Mouse (Mus musculus): ENCODE data around the gene Gm10961. TPM values are rescaled to one million over a fixed set of nuclear protein-coding genes. Genes with fewer than 3 reads are reported as not detected.

The Gm10961 gene
- polyA plus RNA-seq, 1 experiment, result not detected

GRCm38 (mm10) chr3:107652968-107653367, 21.8 kb downstream of the Gm10961 start:
- TF ChIP-seq POLR2A (IDR thresholded peaks at IDR 0.05; ENCODE audit: borderline replicate concordance, low read depth, low read length) (no peak), CTCF (IDR thresholded peaks at IDR 0.05; ENCODE audit: low read depth, low read length) (no peak)
- Histone ChIP-seq H3K4me3 (ENCODE audit: insufficient read depth, low read length) (no peak overlapping the region), H3K4me1 (ENCODE audit: control insufficient read depth, insufficient read depth, low read length) (peaks cover 11% of the 10 kb centered on the region), H3K27ac (ENCODE audit: insufficient read depth, low read depth, low read length) (no peak overlapping the region)

DNA sequence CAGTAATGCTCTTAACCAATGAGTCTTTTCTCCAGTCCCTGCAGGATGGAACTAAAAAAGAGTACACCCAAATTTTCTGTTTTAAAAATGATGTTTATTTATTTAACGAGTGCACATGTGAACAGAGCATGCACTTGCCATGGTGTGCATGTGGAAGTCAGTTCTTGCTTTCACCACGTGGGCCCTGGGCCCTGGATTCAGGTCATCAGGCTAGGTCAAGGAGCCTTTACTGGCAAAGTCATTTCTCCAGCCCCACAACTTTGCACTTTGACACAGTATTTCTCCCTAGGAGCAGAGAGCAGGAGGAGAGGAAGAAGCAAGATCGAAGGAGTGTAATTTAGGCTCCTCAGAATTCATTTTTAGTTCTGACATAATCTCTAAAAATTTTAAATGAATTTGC, 23.7 kb downstream of the Gm10961 start:
- no peak overlapping the region for H3K27ac ChIP-seq (ENCODE audit: insufficient read depth, low read depth, low read length)
- peaks cover 11% of the 10 kb centered on the region for H3K4me1 ChIP-seq (ENCODE audit: control insufficient read depth, insufficient read depth, low read length)
- TF ChIP-seq CTCF (IDR thresholded peaks at IDR 0.05; ENCODE audit: low read depth, low read length), result no peak
- no peak for TF ChIP-seq POLR2A (IDR thresholded peaks at IDR 0.05; ENCODE audit: borderline replicate concordance, low read depth, low read length)
- no peak overlapping the region for H3K4me3 ChIP-seq (ENCODE audit: insufficient read depth, low read length)

DNA sequence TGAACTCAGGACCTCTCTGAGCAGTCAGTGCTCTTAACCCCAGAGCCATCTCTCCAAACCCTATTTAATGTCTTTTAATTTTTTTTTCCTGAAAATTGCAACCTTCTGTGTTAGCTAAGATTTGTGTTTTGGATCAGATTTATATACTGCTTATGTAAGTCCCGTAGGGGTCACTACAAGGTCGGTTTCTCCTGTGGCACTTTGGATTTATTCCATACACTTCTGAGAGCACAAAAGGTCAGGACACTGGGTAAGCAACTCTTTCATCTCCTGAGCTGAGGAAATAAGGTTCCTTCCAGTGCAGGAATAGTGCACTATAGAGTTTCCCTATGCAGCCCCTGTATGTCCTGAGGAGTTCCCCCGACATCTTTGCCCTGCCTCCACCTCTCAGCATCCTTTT, 24.4 kb downstream of the Gm10961 start:
- Histone ChIP-seq H3K4me1 (ENCODE audit: control insufficient read depth, insufficient read depth, low read length) (peaks cover 11% of the 10 kb centered on the region), H3K27ac (ENCODE audit: insufficient read depth, low read depth, low read length) (no peak overlapping the region), H3K4me3 (ENCODE audit: insufficient read depth, low read length) (no peak overlapping the region)
- TF ChIP-seq CTCF (IDR thresholded peaks at IDR 0.05; ENCODE audit: low read depth, low read length) (no peak), POLR2A (IDR thresholded peaks at IDR 0.05; ENCODE audit: borderline replicate concordance, low read depth, low read length) (no peak)

DNA sequence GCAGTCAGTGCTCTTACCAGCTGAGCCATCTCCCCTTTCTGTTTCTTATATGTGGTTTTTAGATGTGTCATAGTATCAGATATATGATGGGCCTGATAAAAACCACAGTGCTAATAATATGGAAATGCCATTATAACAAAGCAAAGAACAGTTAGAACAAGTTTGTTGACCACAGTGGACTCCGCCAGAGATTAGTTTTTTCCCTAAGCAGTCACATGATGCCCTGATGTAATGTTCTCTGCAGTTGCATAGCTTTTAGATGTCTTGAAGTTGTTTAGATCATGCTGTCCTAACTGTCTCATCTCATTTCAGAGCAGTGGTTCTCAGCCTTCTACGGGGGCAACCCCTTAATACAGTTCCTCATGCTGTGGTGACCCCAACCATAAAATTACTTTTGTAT, 25.0 kb downstream of the Gm10961 start:
- no peak for TF ChIP-seq CTCF (IDR thresholded peaks at IDR 0.05; ENCODE audit: low read depth, low read length)
- TF ChIP-seq POLR2A (IDR thresholded peaks at IDR 0.05; ENCODE audit: borderline replicate concordance, low read depth, low read length), result no peak
- Histone ChIP-seq H3K4me1 (ENCODE audit: control insufficient read depth, insufficient read depth, low read length) (peaks cover 11% of the 10 kb centered on the region), H3K4me3 (ENCODE audit: insufficient read depth, low read length) (no peak overlapping the region), H3K27ac (ENCODE audit: insufficient read depth, low read depth, low read length) (no peak overlapping the region)

DNA sequence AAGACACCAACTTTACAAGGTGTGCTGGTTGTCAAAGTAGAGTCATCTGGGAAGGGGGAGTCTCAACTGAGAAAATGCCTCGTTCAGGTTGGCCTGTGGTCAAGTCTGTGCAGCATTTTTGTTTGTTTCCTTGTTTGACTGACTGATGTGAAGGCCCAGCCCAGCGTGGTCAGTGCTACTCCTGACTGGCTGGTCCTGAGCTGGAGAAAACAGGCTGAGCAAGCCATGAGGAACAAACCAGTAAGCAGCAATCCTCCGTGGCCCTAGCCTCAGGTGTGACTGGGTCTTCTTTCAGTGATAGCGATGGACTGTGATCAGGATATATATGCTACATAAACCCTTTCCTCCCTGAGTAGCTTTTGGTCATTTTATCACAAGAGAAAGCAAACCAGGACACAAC, 25.8 kb downstream of the Gm10961 start:
- Histone ChIP-seq H3K4me1 (ENCODE audit: control insufficient read depth, insufficient read depth, low read length) (peaks cover 11% of the 10 kb centered on the region), H3K4me3 (ENCODE audit: insufficient read depth, low read length) (no peak overlapping the region), H3K27ac (ENCODE audit: insufficient read depth, low read depth, low read length) (no peak overlapping the region)
- no peak for TF ChIP-seq CTCF (IDR thresholded peaks at IDR 0.05; ENCODE audit: low read depth, low read length)
- TF ChIP-seq POLR2A (IDR thresholded peaks at IDR 0.05; ENCODE audit: borderline replicate concordance, low read depth, low read length), result no peak

DNA sequence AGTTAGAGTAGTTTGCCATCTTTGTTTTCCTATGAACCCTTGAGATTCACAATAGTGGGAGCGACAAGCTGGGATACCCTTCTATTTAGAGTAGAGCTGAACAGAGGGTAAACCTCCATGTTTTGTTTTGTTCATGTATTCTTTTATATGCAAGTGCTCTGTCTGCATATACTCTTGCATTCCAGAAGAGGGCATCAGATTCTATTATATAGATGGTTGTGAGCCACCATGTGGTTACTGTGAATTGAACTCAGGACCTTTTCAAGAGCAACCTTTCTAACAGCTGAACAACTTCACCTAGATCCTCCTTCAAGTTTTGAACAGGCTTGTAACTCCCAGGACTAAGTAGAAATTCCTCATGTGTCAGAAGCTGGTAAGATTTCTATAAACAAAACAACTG, 27.9 kb downstream of the Gm10961 start:
- Histone ChIP-seq H3K4me3 (ENCODE audit: insufficient read depth, low read length) (no peak overlapping the region), H3K27ac (ENCODE audit: insufficient read depth, low read depth, low read length) (no peak overlapping the region), H3K4me1 (ENCODE audit: control insufficient read depth, insufficient read depth, low read length) (peaks cover 11% of the 10 kb centered on the region)
- TF ChIP-seq POLR2A (IDR thresholded peaks at IDR 0.05; ENCODE audit: borderline replicate concordance, low read depth, low read length) (no peak), CTCF (IDR thresholded peaks at IDR 0.05; ENCODE audit: low read depth, low read length) (no peak)

DNA sequence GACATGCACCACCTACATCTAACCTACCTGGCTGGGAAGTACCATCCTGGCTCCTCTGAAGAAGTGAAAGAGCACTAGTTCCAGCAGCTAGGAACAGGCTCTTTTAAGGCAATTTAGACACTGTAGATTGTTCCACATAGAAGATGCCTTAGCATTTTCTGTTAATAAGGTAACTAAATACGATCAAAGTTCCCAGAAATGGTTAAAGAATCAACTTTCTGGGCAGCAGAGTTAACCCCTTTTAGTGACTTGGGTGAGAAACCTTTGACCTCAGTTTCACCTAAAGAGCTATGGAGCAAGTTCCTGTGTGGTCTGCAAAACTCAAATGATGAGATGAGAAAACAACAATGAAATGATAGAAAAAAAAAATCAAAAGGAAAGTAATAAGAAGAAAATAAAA, 33.5 kb downstream of the Gm10961 start:
- no peak for TF ChIP-seq CTCF (IDR thresholded peaks at IDR 0.05; ENCODE audit: low read depth, low read length)
- TF ChIP-seq POLR2A (IDR thresholded peaks at IDR 0.05; ENCODE audit: borderline replicate concordance, low read depth, low read length), result no peak
- Histone ChIP-seq H3K4me3 (ENCODE audit: insufficient read depth, low read length) (no peak overlapping the region), H3K4me1 (ENCODE audit: control insufficient read depth, insufficient read depth, low read length) (no peaks in the 10 kb centered on the region), H3K27ac (ENCODE audit: insufficient read depth, low read depth, low read length) (no peak overlapping the region)

GRCm38 (mm10) chr3:107667426-107667825, 36.3 kb downstream of the Gm10961 start:
- no peak overlapping the region for H3K4me3 ChIP-seq (ENCODE audit: insufficient read depth, low read length)
- H3K4me1 ChIP-seq (ENCODE audit: control insufficient read depth, insufficient read depth, low read length), result peaks cover 15% of the 10 kb centered on the region
- no peak overlapping the region for H3K27ac ChIP-seq (ENCODE audit: insufficient read depth, low read depth, low read length)
- TF ChIP-seq CTCF (IDR thresholded peaks at IDR 0.05; ENCODE audit: low read depth, low read length) (no peak), POLR2A (IDR thresholded peaks at IDR 0.05; ENCODE audit: borderline replicate concordance, low read depth, low read length) (no peak)

DNA sequence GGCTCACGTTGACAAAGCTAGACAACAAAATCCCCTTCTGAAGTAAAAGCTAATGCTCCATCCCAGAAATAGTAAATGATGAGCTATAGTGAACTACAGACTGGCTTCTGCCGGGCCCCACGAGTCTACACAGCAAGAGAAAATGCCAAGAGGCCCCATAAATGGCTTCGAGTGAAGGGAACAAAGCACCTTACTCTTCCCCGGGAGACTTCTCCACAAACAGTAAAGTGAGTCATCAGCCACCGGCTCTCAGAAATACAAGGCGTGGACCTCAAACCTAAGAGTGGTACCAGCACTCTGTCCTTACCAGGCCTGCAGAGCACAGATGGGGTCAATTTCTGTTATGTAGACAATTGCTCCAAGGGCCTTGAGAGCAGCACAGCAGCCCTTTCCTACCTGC, 37.7 kb downstream of the Gm10961 start:
- Histone ChIP-seq H3K27ac (ENCODE audit: insufficient read depth, low read depth, low read length) (no peak overlapping the region), H3K4me1 (ENCODE audit: control insufficient read depth, insufficient read depth, low read length) (peaks cover 21% of the 10 kb centered on the region), H3K4me3 (ENCODE audit: insufficient read depth, low read length) (no peak overlapping the region)
- no peak for TF ChIP-seq POLR2A (IDR thresholded peaks at IDR 0.05; ENCODE audit: borderline replicate concordance, low read depth, low read length)
- no peak for TF ChIP-seq CTCF (IDR thresholded peaks at IDR 0.05; ENCODE audit: low read depth, low read length)

DNA sequence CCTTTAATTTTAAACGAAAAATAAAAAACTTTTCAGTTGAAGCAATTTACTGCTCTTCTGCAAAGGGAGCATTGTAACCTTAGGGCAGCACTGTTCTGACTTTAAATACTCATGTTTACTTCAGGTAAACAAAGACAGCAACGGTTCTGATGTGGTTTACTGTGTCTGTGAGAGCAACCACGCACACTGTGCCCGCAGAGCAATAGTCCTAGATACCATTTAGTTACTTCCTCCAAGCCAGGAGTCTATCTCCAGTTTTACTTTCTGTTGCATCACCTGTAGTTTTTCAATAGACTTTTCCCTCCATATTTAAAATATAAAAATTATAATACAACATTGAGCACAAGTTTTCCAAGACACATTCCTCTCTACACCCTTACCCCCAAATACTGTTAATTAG, 39.4 kb downstream of the Gm10961 start:
- peaks cover 31% of the 10 kb centered on the region for H3K4me1 ChIP-seq (ENCODE audit: control insufficient read depth, insufficient read depth, low read length)
- H3K27ac ChIP-seq (ENCODE audit: insufficient read depth, low read depth, low read length), result no peak overlapping the region
- no peak overlapping the region for H3K4me3 ChIP-seq (ENCODE audit: insufficient read depth, low read length)
- TF ChIP-seq POLR2A (IDR thresholded peaks at IDR 0.05; ENCODE audit: borderline replicate concordance, low read depth, low read length), result no peak
- TF ChIP-seq CTCF (IDR thresholded peaks at IDR 0.05; ENCODE audit: low read depth, low read length), result no peak

DNA sequence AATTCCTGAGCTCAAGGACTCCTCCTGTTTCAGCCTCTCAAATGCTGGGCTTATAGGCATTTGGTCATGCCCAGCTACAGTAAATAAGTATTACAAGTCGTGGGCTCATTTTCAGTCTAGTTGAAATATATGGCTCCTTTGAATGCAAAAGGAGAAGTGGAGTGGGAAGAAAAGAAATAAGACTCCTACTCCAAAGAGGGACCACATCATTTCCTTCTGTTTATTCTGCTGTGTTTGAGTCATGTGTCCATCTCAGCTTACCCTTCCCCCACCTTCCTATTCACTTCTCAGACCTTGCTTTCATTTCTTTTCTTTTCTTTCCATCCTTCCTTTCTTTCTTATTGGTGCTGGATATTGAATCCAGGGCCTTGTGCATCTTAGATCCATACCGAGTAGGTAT, 40.4 kb downstream of the Gm10961 start:
- Histone ChIP-seq H3K4me1 (ENCODE audit: control insufficient read depth, insufficient read depth, low read length) (peaks cover 31% of the 10 kb centered on the region), H3K4me3 (ENCODE audit: insufficient read depth, low read length) (no peak overlapping the region), H3K27ac (ENCODE audit: insufficient read depth, low read depth, low read length) (peak overlapping the region; percentile 94)
- TF ChIP-seq CTCF (IDR thresholded peaks at IDR 0.05; ENCODE audit: low read depth, low read length) (no peak), POLR2A (IDR thresholded peaks at IDR 0.05; ENCODE audit: borderline replicate concordance, low read depth, low read length) (no peak)
